Mouse (Mus musculus): Measurements from ENCODE around the gene Fancc. TPM values are rescaled to one million over a fixed set of nuclear protein-coding genes. Genes with fewer than 3 reads are reported as not detected.

Gene Fancc
- total and polyA plus RNA-seq, 2 experiments from 2014 or later: 9.2 to 12.1 TPM

DNA sequence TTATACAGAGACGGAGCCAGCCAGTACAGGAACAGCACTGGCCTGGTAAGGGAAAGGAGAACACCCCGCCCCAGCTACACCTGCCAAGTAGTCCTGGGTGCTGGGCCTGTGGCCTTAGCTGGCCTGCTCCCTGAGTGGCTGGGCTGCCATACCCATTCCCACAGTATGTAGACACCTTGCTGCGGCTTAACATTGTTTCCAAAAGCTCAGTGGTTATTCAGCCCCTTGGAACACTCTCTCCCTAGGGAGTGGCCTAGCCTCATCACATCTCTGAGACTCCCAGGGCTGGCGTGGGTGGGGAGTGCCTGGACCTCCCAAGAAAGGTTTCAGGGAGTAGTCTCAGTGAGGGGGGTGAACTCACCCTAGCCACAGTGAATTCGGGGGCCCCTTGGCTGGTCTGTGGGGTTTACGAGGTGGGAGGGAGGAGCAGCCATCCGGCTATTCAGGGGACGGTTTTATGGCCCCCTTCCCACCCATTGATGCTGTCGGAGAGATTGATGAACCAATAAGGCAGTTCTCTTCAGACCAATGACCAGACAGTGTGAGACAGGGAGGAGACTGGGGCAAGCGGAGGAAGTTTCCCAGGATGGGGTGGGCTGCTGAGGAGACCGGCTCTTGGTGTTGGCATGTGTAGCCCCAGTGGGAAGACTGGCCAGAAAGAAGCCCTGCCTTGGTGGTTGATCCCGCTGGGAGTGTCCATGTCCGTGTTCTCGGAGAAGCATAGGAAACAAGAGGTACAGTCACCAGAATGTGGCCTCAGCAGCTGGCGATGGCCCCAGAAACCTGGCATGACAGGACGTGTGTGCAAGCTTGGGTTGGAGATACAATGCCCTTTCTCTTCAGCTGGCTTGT is 191.7 kb downstream of the Fancc start:
- TF ChIP-seq CTCF (IDR thresholded peaks at IDR 0.05): no peak
- WGBS: 77% methylated on average over 16 of the region's 16 CpGs
- ATAC-seq (ENCODE audit: low FRiP score) (no peak), DNase-seq (ENCODE audit: low spot score) (peak; percentile 27)
- Histone ChIP-seq H3K4me1 (ENCODE audit: insufficient read depth, low read length) (0 out of 2 replicates have a peak, but pooled peaks cover 6% of the 10 kb centered on the region), H3K4me2 (ENCODE audit: low read depth, low read length, poor library complexity, severe bottlenecking) (no peak overlapping the region), H3K27me3 (ENCODE audit: insufficient read depth, low read length) (no peaks in the 10 kb centered on the region), H3K9me3 (ENCODE audit: low read length) (no peaks in the 10 kb centered on the region), H3K36me3 (ENCODE audit: insufficient read depth, low read length) (peaks cover 10% of the 10 kb centered on the region), H3K27ac (ENCODE audit: low read depth, low read length) (no peak overlapping the region), H3K9ac (replicated peaks; ENCODE audit: low read length, poor library complexity, severe bottlenecking) (no peak overlapping the region), H3K4me3 (ENCODE audit: low read depth, low read length) (no peak overlapping the region)

DNA sequence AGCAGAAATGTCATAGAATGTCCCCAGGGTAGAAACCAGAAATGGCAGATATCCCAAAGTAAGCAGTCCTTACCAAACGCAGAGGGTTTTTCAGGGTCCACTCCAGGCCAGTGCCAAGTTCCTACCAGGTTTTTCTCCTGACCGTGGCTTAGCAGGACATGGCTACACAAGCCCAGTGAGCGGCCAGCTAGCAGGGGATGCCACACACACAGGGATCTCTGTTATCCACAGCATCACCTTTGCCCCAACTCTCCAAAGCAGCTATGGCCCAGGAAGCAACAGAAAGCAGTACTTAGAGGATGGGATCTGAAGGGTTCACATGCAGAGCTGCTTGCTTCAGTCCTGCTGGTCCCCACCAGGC is 192.3 kb downstream of the Fancc start:
- Histone ChIP-seq H3K27ac (ENCODE audit: low read depth, low read length) (no peak overlapping the region), H3K4me1 (ENCODE audit: insufficient read depth, low read length) (0 out of 2 replicates have a peak, but pooled peaks cover 6% of the 10 kb centered on the region), H3K4me2 (ENCODE audit: low read depth, low read length, poor library complexity, severe bottlenecking) (no peak overlapping the region), H3K9me3 (ENCODE audit: low read length) (no peaks in the 10 kb centered on the region), H3K9ac (replicated peaks; ENCODE audit: low read length, poor library complexity, severe bottlenecking) (no peak overlapping the region), H3K27me3 (ENCODE audit: insufficient read depth, low read length) (no peaks in the 10 kb centered on the region), H3K4me3 (ENCODE audit: low read depth, low read length) (no peak overlapping the region), H3K36me3 (ENCODE audit: insufficient read depth, low read length) (peaks cover 11% of the 10 kb centered on the region)
- ATAC-seq (ENCODE audit: low FRiP score) (no peak), DNase-seq (ENCODE audit: low spot score) (no peak)
- TF ChIP-seq CTCF (IDR thresholded peaks at IDR 0.05): no peak
- 54% methylated on average over 3 of the region's 3 CpGs for WGBS

DNA sequence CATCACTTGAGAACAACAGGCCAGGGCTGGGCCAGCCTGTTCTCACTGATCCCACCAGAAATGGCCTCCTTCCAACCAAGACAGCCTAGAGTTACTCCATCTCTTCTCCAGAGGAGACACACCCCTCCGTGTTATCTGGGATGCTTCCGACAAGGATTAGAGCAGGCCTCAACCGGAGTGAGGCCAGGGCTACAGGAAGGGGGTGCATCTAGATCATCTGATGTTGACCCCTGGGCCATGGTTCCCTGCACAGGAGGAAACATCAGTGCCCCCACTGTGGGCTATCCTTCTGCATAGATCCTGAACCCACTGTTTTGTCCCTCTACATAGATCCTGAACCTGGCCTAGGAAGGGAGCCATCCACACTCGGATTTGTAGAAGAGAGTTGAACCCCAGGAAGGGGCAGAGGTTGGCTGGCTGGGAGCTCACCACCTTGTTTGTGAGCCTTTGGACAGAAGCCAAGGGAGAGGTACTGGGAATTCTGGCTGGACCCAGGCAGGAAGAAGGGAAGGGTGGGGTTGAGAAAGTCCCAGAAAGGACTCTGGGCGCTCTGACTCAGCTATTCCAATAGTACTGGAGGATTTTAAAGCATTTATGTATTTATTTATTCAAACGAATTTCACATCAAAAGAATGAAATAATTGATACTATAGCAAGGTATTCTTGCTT is 192.8 kb downstream of the Fancc start:
- Histone ChIP-seq H3K4me1 (ENCODE audit: insufficient read depth, low read length) (0 out of 2 replicates have a peak, but pooled peaks cover 6% of the 10 kb centered on the region), H3K27ac (ENCODE audit: low read depth, low read length) (no peak overlapping the region), H3K4me2 (ENCODE audit: low read depth, low read length, poor library complexity, severe bottlenecking) (no peak overlapping the region), H3K27me3 (ENCODE audit: insufficient read depth, low read length) (no peaks in the 10 kb centered on the region), H3K4me3 (ENCODE audit: low read depth, low read length) (no peak overlapping the region), H3K36me3 (ENCODE audit: insufficient read depth, low read length) (peaks cover 14% of the 10 kb centered on the region), H3K9ac (replicated peaks; ENCODE audit: low read length, poor library complexity, severe bottlenecking) (no peak overlapping the region), H3K9me3 (ENCODE audit: low read length) (no peaks in the 10 kb centered on the region)
- 80% methylated on average over 6 of the region's 6 CpGs for WGBS
- ATAC-seq (ENCODE audit: low FRiP score): no peak
- DNase-seq (ENCODE audit: low spot score): no peak
- TF ChIP-seq CTCF (IDR thresholded peaks at IDR 0.05): no peak

DNA sequence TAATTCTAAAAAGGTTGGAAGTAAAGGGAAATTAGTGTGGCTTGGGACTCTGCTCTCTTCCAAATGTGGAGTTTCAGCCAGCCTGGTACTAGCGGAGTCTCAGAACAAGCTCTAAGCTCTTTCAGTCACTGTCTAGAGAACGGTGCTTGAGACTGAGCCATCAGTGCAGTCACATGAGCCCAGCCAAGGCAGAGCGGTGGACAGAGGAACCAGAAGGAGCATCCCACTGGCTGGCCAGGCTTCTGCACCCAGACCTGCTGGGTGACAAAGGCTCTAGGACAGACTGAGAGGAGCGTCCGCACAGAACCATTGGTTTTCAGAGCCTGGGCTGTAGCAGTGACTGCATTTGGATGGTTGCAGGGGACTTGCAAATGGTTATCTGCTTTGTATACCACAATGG is 194.7 kb downstream of the Fancc start:
- TF ChIP-seq CTCF (IDR thresholded peaks at IDR 0.05): no peak
- Histone ChIP-seq H3K36me3 (ENCODE audit: insufficient read depth, low read length) (peaks cover 25% of the 10 kb centered on the region), H3K4me3 (ENCODE audit: low read depth, low read length) (no peak overlapping the region), H3K4me1 (ENCODE audit: insufficient read depth, low read length) (0 out of 2 replicates have a peak, but pooled peaks cover 6% of the 10 kb centered on the region), H3K27me3 (ENCODE audit: insufficient read depth, low read length) (no peaks in the 10 kb centered on the region), H3K27ac (ENCODE audit: low read depth, low read length) (no peak overlapping the region), H3K9ac (replicated peaks; ENCODE audit: low read length, poor library complexity, severe bottlenecking) (no peak overlapping the region), H3K9me3 (ENCODE audit: low read length) (no peaks in the 10 kb centered on the region), H3K4me2 (ENCODE audit: low read depth, low read length, poor library complexity, severe bottlenecking) (no peak overlapping the region)
- 78% methylated on average over 5 of the region's 5 CpGs for WGBS
- no peak for DNase-seq (ENCODE audit: low spot score)
- ATAC-seq (ENCODE audit: low FRiP score): no peak

DNA sequence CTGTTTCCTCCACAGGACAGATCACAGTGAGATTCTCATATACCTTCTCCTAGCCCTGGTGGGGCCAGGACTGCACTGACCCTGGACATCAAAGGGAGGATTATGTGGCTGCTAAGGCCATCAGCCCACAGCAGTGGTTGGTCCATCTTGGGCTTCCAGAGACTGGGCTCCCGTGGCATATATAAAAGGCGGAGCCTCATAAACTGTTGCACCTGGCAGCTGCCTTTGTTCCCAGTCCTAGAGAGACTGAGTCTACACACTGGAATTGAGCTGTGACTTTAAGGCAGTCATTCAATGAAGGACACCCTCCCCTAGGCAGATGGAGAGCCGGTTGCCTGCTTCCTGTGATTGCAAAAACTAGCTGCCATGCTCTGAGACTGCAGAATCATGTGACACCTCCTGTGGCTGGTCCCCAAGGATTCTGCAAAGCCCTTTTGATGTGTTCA is 195.3 kb downstream of the Fancc start:
- no peaks in the 10 kb centered on the region for H3K9me3 ChIP-seq (ENCODE audit: low read length)
- H3K9ac ChIP-seq (replicated peaks; ENCODE audit: low read length, poor library complexity, severe bottlenecking): no peak overlapping the region
- H3K36me3 ChIP-seq (ENCODE audit: insufficient read depth, low read length): peaks cover 25% of the 10 kb centered on the region
- DNase-seq (ENCODE audit: low spot score) (peak; percentile 24), ATAC-seq (ENCODE audit: low FRiP score) (no peak)
- H3K4me1 ChIP-seq (ENCODE audit: insufficient read depth, low read length): 0 out of 2 replicates have a peak, but pooled peaks cover 6% of the 10 kb centered on the region
- H3K27me3 ChIP-seq (ENCODE audit: insufficient read depth, low read length): no peaks in the 10 kb centered on the region
- H3K4me3 ChIP-seq (ENCODE audit: low read depth, low read length): no peak overlapping the region
- 35% methylated on average over 3 of the region's 3 CpGs for WGBS
- H3K27ac ChIP-seq (ENCODE audit: low read depth, low read length): no peak overlapping the region
- no peak overlapping the region for H3K4me2 ChIP-seq (ENCODE audit: low read depth, low read length, poor library complexity, severe bottlenecking)
- TF ChIP-seq CTCF (IDR thresholded peaks at IDR 0.05): no peak

DNA sequence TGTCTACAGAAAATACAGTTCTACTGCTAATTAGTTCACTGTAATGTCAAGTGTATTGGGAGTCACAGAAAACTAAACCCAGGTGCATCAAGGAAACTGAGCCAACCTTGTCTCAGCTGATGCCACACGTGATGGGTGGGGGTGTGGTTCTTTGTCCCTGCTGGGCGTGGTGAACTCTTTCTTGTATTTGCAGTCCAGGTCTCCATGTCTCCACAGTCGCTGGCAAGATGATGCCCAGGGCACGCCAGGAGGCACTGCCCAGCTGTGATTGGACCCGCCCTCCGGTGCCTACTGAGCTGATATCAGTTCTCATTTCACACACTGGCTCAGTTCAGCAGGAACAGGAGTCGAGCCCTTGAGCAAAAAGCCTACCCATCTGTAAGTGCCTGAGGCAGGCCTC is 196.1 kb downstream of the Fancc start:
- no peak overlapping the region for H3K4me3 ChIP-seq (ENCODE audit: low read depth, low read length)
- TF ChIP-seq CTCF (IDR thresholded peaks at IDR 0.05): no peak
- H3K4me1 ChIP-seq (ENCODE audit: insufficient read depth, low read length): 0 out of 2 replicates have a peak, but pooled peaks cover 6% of the 10 kb centered on the region
- no peaks in the 10 kb centered on the region for H3K9me3 ChIP-seq (ENCODE audit: low read length)
- no peak overlapping the region for H3K27ac ChIP-seq (ENCODE audit: low read depth, low read length)
- H3K27me3 ChIP-seq (ENCODE audit: insufficient read depth, low read length): no peaks in the 10 kb centered on the region
- 83% methylated on average over 7 of the region's 7 CpGs for WGBS
- ATAC-seq (ENCODE audit: low FRiP score): no peak
- no peak overlapping the region for H3K4me2 ChIP-seq (ENCODE audit: low read depth, low read length, poor library complexity, severe bottlenecking)
- no peak for DNase-seq (ENCODE audit: low spot score)
- H3K36me3 ChIP-seq (ENCODE audit: insufficient read depth, low read length): peaks cover 25% of the 10 kb centered on the region
- H3K9ac ChIP-seq (replicated peaks; ENCODE audit: low read length, poor library complexity, severe bottlenecking): no peak overlapping the region

Data from midbrain, postnatal 0 days (tissue).